Mouse (Mus musculus): ENCODE measurements around the gene Trappc2l. TPM values are rescaled to one million over a fixed set of nuclear protein-coding genes. Genes with fewer than 3 reads are reported as not detected.
"Not testable (repeated sequence)": the region's sequence is repeated elsewhere in the genome, so short reads cannot be mapped to it uniquely, and the experiment has no call there.

Trappc2l gene
- polyA plus RNA-seq, 1 experiment from 2014 or later, result 49.5 TPM

GRCm38 (mm10) chr8:122624653-122625052 lies 13.2 kb downstream of the Trappc2l start:
- H3K36me3 ChIP-seq (ENCODE audit: control insufficient read depth, insufficient read depth, low read length), result no peaks in the 10 kb centered on the region
- DNase-seq (ENCODE audit: low spot score) (no peak), ATAC-seq (ENCODE audit: low FRiP score, low TSS enrichment) (no peak)
- no peak overlapping the region for H3K4me3 ChIP-seq (ENCODE audit: low read depth, low read length)
- TF ChIP-seq CTCF (IDR thresholded peaks at IDR 0.05; ENCODE audit: low read depth), result peak; percentile 36
- no peak for TF ChIP-seq EP300 (optimal IDR thresholded peaks at IDR 0.05)
- 69% methylated on average over 5 of the region's 5 CpGs for WGBS
- H3K9me3 ChIP-seq (ENCODE audit: control insufficient read depth, low read length), result no peaks in the 10 kb centered on the region
- H3K4me2 ChIP-seq (replicated peaks; ENCODE audit: low read depth), result no peak overlapping the region
- H3K4me1 ChIP-seq (replicated peaks; ENCODE audit: control insufficient read depth, insufficient read depth), result no peaks in the 10 kb centered on the region
- H3K9ac ChIP-seq (ENCODE audit: low read length), result no peak overlapping the region
- no peaks in the 10 kb centered on the region for H3K27me3 ChIP-seq (ENCODE audit: control insufficient read depth, insufficient read depth, low read length)
- no peak overlapping the region for H3K27ac ChIP-seq (replicated peaks)

GRCm38 (mm10) chr8:122625811-122626210 lies 14.4 kb downstream of the Trappc2l start:
- Histone ChIP-seq H3K4me3 (ENCODE audit: low read depth, low read length) (no peak overlapping the region), H3K4me2 (replicated peaks; ENCODE audit: low read depth) (no peak overlapping the region), H3K9ac (ENCODE audit: low read length) (no peak overlapping the region), H3K27me3 (ENCODE audit: control insufficient read depth, insufficient read depth, low read length) (no peaks in the 10 kb centered on the region), H3K4me1 (replicated peaks; ENCODE audit: control insufficient read depth, insufficient read depth) (no peaks in the 10 kb centered on the region), H3K9me3 (ENCODE audit: control insufficient read depth, low read length) (no peaks in the 10 kb centered on the region), H3K27ac (replicated peaks) (no peak overlapping the region), H3K36me3 (ENCODE audit: control insufficient read depth, insufficient read depth, low read length) (no peaks in the 10 kb centered on the region)
- 75% methylated on average over 9 of the region's 9 CpGs for WGBS
- ATAC-seq (ENCODE audit: low FRiP score, low TSS enrichment) (no peak), DNase-seq (ENCODE audit: low spot score) (no peak)
- TF ChIP-seq EP300 (optimal IDR thresholded peaks at IDR 0.05), result no peak
- no peak for TF ChIP-seq CTCF (IDR thresholded peaks at IDR 0.05; ENCODE audit: low read depth)

- DNase-seq (ENCODE audit: low spot score) (no peak), ATAC-seq (ENCODE audit: low FRiP score, low TSS enrichment) (no peak)
- no peak overlapping the region for H3K9ac ChIP-seq (ENCODE audit: low read length)
- H3K27ac ChIP-seq (replicated peaks), result no peak overlapping the region
- TF ChIP-seq CTCF (IDR thresholded peaks at IDR 0.05; ENCODE audit: low read depth) (no peak), EP300 (optimal IDR thresholded peaks at IDR 0.05) (no peak)
- no peak overlapping the region for H3K4me2 ChIP-seq (replicated peaks; ENCODE audit: low read depth)
- H3K9me3 ChIP-seq (ENCODE audit: control insufficient read depth, low read length), result no peaks in the 10 kb centered on the region
- no peaks in the 10 kb centered on the region for H3K36me3 ChIP-seq (ENCODE audit: control insufficient read depth, insufficient read depth, low read length)
- no peaks in the 10 kb centered on the region for H3K27me3 ChIP-seq (ENCODE audit: control insufficient read depth, insufficient read depth, low read length)
- no peak overlapping the region for H3K4me3 ChIP-seq (ENCODE audit: low read depth, low read length)
- no peaks in the 10 kb centered on the region for H3K4me1 ChIP-seq (replicated peaks; ENCODE audit: control insufficient read depth, insufficient read depth)
- WGBS, result 69% methylated on average over 2 of the region's 2 CpGs
These were observed 15.5 kb downstream of the Trappc2l start for GRCm38 (mm10) chr8:122626896-122627295.

GRCm38 (mm10) chr8:122629388-122629787 lies 17.9 kb downstream of the Trappc2l start:
- Histone ChIP-seq H3K4me1 (replicated peaks; ENCODE audit: control insufficient read depth, insufficient read depth) (no peaks in the 10 kb centered on the region), H3K27me3 (ENCODE audit: control insufficient read depth, insufficient read depth, low read length) (no peaks in the 10 kb centered on the region), H3K36me3 (ENCODE audit: control insufficient read depth, insufficient read depth, low read length) (no peaks in the 10 kb centered on the region), H3K9me3 (ENCODE audit: control insufficient read depth, low read length) (no peaks in the 10 kb centered on the region), H3K4me2 (replicated peaks; ENCODE audit: low read depth) (no peak overlapping the region), H3K4me3 (ENCODE audit: low read depth, low read length) (no peak overlapping the region), H3K9ac (ENCODE audit: low read length) (no peak overlapping the region), H3K27ac (replicated peaks) (no peak overlapping the region)
- DNase-seq (ENCODE audit: low spot score), result no peak
- TF ChIP-seq CTCF (IDR thresholded peaks at IDR 0.05; ENCODE audit: low read depth) (no peak), EP300 (optimal IDR thresholded peaks at IDR 0.05) (no peak)
- 60% methylated on average over 10 of the region's 10 CpGs for WGBS
- no peak for ATAC-seq (ENCODE audit: low FRiP score, low TSS enrichment)

GRCm38 (mm10) chr8:122630696-122631095 lies 19.3 kb downstream of the Trappc2l start:
- Histone ChIP-seq H3K9ac (ENCODE audit: low read length) (no peak overlapping the region), H3K4me1 (replicated peaks; ENCODE audit: control insufficient read depth, insufficient read depth) (no peaks in the 10 kb centered on the region), H3K36me3 (ENCODE audit: control insufficient read depth, insufficient read depth, low read length) (no peaks in the 10 kb centered on the region), H3K4me3 (ENCODE audit: low read depth, low read length) (no peak overlapping the region), H3K27me3 (ENCODE audit: control insufficient read depth, insufficient read depth, low read length) (no peaks in the 10 kb centered on the region), H3K9me3 (ENCODE audit: control insufficient read depth, low read length) (no peaks in the 10 kb centered on the region), H3K4me2 (replicated peaks; ENCODE audit: low read depth) (no peak overlapping the region), H3K27ac (replicated peaks) (no peak overlapping the region)
- 59% methylated on average over 22 of the region's 22 CpGs for WGBS
- ATAC-seq (ENCODE audit: low FRiP score, low TSS enrichment) (no peak), DNase-seq (ENCODE audit: low spot score) (no peak)
- no peak for TF ChIP-seq EP300 (optimal IDR thresholded peaks at IDR 0.05)
- no peak for TF ChIP-seq CTCF (IDR thresholded peaks at IDR 0.05; ENCODE audit: low read depth)

- H3K36me3 ChIP-seq (ENCODE audit: control insufficient read depth, insufficient read depth, low read length); H3K9me3 ChIP-seq (ENCODE audit: control insufficient read depth, low read length); DNase-seq (ENCODE audit: low spot score); H3K4me1 ChIP-seq (replicated peaks; ENCODE audit: control insufficient read depth, insufficient read depth); H3K27ac ChIP-seq (replicated peaks); ATAC-seq (ENCODE audit: low FRiP score, low TSS enrichment); H3K4me2 ChIP-seq (replicated peaks; ENCODE audit: low read depth); H3K27me3 ChIP-seq (ENCODE audit: control insufficient read depth, insufficient read depth, low read length); H3K9ac ChIP-seq (ENCODE audit: low read length); H3K4me3 ChIP-seq (ENCODE audit: low read depth, low read length): not testable (repeated sequence)
- 78% methylated on average over 3 of the region's 3 CpGs for WGBS
These were observed 20.7 kb downstream of the Trappc2l start for GRCm38 (mm10) chr8:122632134-122632533.

Measured in stomach, postnatal 0 days (tissue).